Mouse (Mus musculus): Measurements from ENCODE around the gene Gm20379.

GRCm38 (mm10) chr13:92355272-92355643, 49.5 kb downstream of the Gm20379 start:
- TF ChIP-seq CTCF (IDR thresholded peaks at IDR 0.05; ENCODE audit: insufficient read depth, low read depth, low read length) (no peak), POLR2A (IDR thresholded peaks at IDR 0.05; ENCODE audit: insufficient read depth, low read depth, low read length) (no peak)

Measured in olfactory bulb, adult 2 months (tissue).